Mouse (Mus musculus): ENCODE measurements around the gene Dnajc3. TPM values are rescaled to one million over a fixed set of nuclear protein-coding genes. Genes with fewer than 3 reads are reported as not detected.

Gene Dnajc3
- polyA plus RNA-seq, 1 experiment from 2014 or later = 32.8 TPM

DNA sequence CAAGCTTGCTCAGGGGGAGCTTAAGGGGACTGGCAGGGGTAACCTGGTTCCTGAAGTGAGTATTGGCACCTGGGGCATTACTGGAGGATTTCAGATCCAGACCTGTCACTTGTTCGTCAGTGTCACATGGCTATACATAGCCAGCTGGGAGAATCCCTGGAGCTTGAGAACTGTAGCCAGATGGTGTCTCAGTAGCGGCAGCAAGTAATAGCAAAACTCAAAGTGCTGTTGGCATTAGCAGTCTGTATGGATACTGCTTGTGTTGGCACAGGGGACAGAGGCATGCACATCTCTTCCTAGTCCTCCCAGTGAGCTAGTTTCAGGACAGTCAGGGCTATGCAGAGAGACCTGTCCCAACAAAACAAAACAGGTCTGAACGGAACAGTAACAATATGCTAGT, 20.2 kb downstream of the Dnajc3 start:
- Histone ChIP-seq H3K36me3 (ENCODE audit: control insufficient read depth, insufficient read depth, low read length) (peaks cover 24% of the 10 kb centered on the region), H3K27me3 (ENCODE audit: control insufficient read depth, insufficient read depth, low read length) (no peaks in the 10 kb centered on the region), H3K4me2 (no peak overlapping the region), H3K9me3 (replicated peaks; ENCODE audit: control insufficient read depth, low read length) (no peaks in the 10 kb centered on the region), H3K4me3 (ENCODE audit: low read depth, low read length) (no peak overlapping the region), H3K27ac (ENCODE audit: low read depth, low read length) (no peak overlapping the region), H3K9ac (ENCODE audit: low read depth, low read length) (no peak overlapping the region), H3K4me1 (ENCODE audit: control insufficient read depth, insufficient read depth, low read length) (no peaks in the 10 kb centered on the region)
- 83% methylated on average over 3 of the region's 3 CpGs for WGBS (ENCODE audit: insufficient replicate concordance)
- ATAC-seq (replicated peaks; ENCODE audit: insufficient number of reproducible peaks, low FRiP score, low TSS enrichment) = no peak

DNA sequence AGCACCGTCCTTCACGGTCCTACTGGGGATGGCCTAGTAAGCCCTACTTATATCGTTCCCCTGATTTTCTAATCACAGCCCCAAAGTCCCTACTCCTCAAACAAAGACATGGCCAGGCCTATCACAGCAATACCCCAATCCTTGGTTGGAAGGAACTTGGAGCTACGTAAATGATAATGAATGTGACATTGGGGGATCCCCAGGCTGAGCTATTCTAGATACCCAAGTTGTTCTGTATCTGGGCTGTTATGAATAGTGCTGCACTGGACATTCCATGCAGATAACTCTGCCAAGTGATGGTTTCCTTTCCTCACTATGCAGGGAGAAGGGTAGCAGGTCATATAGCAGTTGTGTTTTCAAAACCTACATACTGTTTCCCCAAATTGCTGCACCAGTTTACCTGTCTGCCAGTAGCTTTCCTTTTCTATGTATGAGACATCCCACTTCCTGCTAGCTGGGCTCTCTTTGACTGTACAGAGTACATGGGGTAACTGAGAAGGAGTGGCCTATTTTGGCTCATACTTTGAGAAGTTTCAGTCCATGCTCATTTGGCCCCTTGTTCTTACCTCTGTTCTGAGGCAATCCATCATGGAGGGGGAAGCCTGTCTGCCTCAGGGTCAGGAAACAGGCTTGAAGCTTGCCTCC, 27.7 kb downstream of the Dnajc3 start:
- H3K36me3 ChIP-seq (ENCODE audit: control insufficient read depth, insufficient read depth, low read length) = peaks cover 18% of the 10 kb centered on the region

DNA sequence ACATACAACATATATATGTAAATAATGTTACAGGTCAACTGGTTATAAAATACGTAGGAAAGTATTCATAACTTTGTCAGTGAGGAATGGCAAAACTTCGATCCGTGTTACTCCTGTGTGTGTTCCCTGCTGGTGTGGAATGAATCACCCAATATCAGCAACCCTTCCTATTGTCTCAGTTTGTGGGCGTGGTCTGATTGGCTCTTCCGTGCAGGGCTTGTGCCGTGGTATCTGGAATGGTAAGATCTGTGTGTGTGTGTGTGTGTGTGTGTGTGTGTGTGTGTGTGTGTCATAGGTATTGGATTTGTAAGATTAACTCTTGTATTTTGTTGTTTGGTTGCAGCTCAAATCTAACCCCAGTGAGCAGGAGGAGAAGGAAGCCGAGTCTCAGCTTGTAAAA, 29.9 kb downstream of the Dnajc3 start:
- Histone ChIP-seq H3K9ac (ENCODE audit: low read depth, low read length) (no peak overlapping the region), H3K36me3 (ENCODE audit: control insufficient read depth, insufficient read depth, low read length) (peaks cover 20% of the 10 kb centered on the region), H3K4me3 (ENCODE audit: low read depth, low read length) (no peak overlapping the region), H3K27me3 (ENCODE audit: control insufficient read depth, insufficient read depth, low read length) (no peaks in the 10 kb centered on the region), H3K4me2 (no peak overlapping the region), H3K9me3 (replicated peaks; ENCODE audit: control insufficient read depth, low read length) (no peaks in the 10 kb centered on the region), H3K27ac (ENCODE audit: low read depth, low read length) (no peak overlapping the region), H3K4me1 (ENCODE audit: control insufficient read depth, insufficient read depth, low read length) (no peaks in the 10 kb centered on the region)
- 79% methylated on average over 7 of the region's 7 CpGs for WGBS (ENCODE audit: insufficient replicate concordance)
- ATAC-seq (replicated peaks; ENCODE audit: insufficient number of reproducible peaks, low FRiP score, low TSS enrichment) = no peak

More for the DNA sequence above, 27.7 kb downstream of the Dnajc3 start:
- Histone ChIP-seq H3K4me2 (no peak overlapping the region), H3K27ac (ENCODE audit: low read depth, low read length) (no peak overlapping the region), H3K9ac (ENCODE audit: low read depth, low read length) (no peak overlapping the region), H3K4me3 (ENCODE audit: low read depth, low read length) (no peak overlapping the region), H3K9me3 (replicated peaks; ENCODE audit: control insufficient read depth, low read length) (no peaks in the 10 kb centered on the region), H3K4me1 (ENCODE audit: control insufficient read depth, insufficient read depth, low read length) (no peaks in the 10 kb centered on the region), H3K27me3 (ENCODE audit: control insufficient read depth, insufficient read depth, low read length) (no peaks in the 10 kb centered on the region)
- no peak for ATAC-seq (replicated peaks; ENCODE audit: insufficient number of reproducible peaks, low FRiP score, low TSS enrichment)
- 90% methylated on average over 4 of the region's 4 CpGs for WGBS (ENCODE audit: insufficient replicate concordance)

DNA sequence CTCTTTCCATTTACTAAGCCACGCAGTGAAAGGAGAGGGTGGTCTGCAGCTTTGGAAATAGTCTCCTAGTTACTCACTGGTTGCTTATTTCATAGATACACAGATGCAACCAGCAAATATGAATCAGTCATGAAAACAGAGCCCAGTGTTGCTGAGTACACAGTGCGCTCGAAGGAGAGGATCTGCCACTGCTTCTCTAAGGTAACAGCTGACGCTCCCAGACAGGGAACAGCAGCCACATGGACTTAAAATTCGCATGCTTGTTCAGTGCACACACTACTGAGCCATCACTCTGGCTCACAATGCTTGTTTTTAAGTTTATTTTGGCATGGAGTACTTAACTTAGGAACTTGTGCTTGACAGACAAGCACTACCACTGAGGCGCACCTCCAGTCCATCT, 34.5 kb downstream of the Dnajc3 start:
- Histone ChIP-seq H3K4me2 (no peak overlapping the region), H3K4me3 (ENCODE audit: low read depth, low read length) (no peak overlapping the region), H3K4me1 (ENCODE audit: control insufficient read depth, insufficient read depth, low read length) (no peaks in the 10 kb centered on the region), H3K27me3 (ENCODE audit: control insufficient read depth, insufficient read depth, low read length) (no peaks in the 10 kb centered on the region), H3K9ac (ENCODE audit: low read depth, low read length) (no peak overlapping the region), H3K36me3 (ENCODE audit: control insufficient read depth, insufficient read depth, low read length) (peaks cover 24% of the 10 kb centered on the region), H3K9me3 (replicated peaks; ENCODE audit: control insufficient read depth, low read length) (no peaks in the 10 kb centered on the region), H3K27ac (ENCODE audit: low read depth, low read length) (no peak overlapping the region)
- no peak for ATAC-seq (replicated peaks; ENCODE audit: insufficient number of reproducible peaks, low FRiP score, low TSS enrichment)
- 93% methylated on average over 6 of the region's 6 CpGs for WGBS (ENCODE audit: insufficient replicate concordance)

DNA sequence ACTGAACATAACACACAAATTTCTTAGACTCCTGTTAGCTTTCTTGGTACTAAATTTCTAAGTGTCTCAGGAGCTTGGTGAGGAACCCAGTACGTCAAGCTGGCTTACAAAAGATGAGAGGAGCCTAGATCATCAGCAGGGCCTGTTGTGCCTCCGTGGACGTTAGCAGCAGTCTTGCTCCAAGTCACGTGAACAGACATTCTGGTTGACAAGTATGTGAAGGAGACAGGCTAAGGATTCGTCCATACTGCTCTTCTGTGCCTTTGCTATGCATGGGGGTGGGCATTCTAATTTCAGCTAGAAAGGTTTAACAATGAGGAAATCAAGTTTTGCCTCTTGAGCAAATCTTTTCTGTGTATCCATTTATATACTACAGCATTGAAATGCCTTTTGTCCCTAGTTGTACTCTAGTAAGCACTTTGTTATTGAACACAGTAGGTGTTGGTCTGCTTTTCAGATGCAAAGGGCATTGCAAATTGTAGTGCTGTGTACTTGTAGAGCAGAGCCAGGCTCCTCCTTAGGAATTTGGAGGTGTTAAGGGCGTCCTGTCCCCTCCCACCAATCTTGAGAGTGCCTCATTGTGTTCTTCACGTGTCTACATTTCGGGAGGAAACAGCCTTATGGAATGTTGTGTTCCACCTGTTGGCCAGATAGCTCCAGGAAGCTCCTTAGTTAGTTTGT, 39.5 kb downstream of the Dnajc3 start:
- peaks cover 17% of the 10 kb centered on the region for H3K36me3 ChIP-seq (ENCODE audit: control insufficient read depth, insufficient read depth, low read length)
- no peak overlapping the region for H3K4me3 ChIP-seq (ENCODE audit: low read depth, low read length)
- WGBS (ENCODE audit: insufficient replicate concordance) = 77% methylated on average over 8 of the region's 8 CpGs
- H3K9ac ChIP-seq (ENCODE audit: low read depth, low read length) = no peak overlapping the region
- no peaks in the 10 kb centered on the region for H3K27me3 ChIP-seq (ENCODE audit: control insufficient read depth, insufficient read depth, low read length)
- no peaks in the 10 kb centered on the region for H3K4me1 ChIP-seq (ENCODE audit: control insufficient read depth, insufficient read depth, low read length)
- H3K4me2 ChIP-seq = no peak overlapping the region
- no peaks in the 10 kb centered on the region for H3K9me3 ChIP-seq (replicated peaks; ENCODE audit: control insufficient read depth, low read length)
- no peak overlapping the region for H3K27ac ChIP-seq (ENCODE audit: low read depth, low read length)
- ATAC-seq (replicated peaks; ENCODE audit: insufficient number of reproducible peaks, low FRiP score, low TSS enrichment) = no peak

DNA sequence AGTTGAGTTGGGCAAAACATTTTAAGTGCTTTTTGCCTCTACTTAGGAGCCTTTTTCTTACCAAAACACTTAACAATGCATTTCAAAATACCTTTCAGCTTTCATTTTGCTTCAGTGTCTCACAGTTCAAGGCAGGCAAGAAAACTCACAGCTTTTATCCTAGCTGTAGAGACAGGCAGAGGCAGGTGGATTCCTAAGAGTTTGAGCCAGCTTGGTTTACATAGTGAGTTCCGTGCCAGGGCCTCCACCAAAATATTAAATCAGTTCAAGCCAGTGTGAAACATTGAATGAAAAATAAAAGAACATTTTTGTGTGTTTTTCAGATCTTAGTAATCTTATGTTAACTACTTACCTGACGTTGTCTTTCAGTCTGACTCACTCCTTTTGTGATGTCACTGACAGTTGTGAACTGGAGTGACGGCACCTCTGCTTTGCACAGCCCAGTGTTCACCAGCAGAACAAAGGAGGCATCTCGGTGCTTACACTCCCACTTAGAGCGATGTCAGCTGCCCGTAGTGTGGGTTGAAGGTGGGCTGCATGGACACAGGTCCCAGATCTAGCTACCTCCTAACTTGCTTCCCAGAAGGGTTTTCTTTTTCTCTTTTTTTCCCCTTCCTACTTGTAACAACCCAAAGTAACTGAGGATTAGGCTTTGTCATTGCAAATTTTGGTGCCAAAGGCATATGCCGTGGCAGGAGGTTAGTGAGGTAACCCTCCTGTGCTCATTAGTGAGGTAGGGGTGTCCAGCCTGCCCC, 42.0 kb downstream of the Dnajc3 start:
- H3K4me2 ChIP-seq = no peak overlapping the region
- no peak overlapping the region for H3K27ac ChIP-seq (ENCODE audit: low read depth, low read length)
- H3K9ac ChIP-seq (ENCODE audit: low read depth, low read length) = no peak overlapping the region
- ATAC-seq (replicated peaks; ENCODE audit: insufficient number of reproducible peaks, low FRiP score, low TSS enrichment) = no peak
- no peaks in the 10 kb centered on the region for H3K4me1 ChIP-seq (ENCODE audit: control insufficient read depth, insufficient read depth, low read length)
- H3K4me3 ChIP-seq (ENCODE audit: low read depth, low read length) = no peak overlapping the region
- H3K36me3 ChIP-seq (ENCODE audit: control insufficient read depth, insufficient read depth, low read length) = peaks cover 11% of the 10 kb centered on the region
- no peaks in the 10 kb centered on the region for H3K27me3 ChIP-seq (ENCODE audit: control insufficient read depth, insufficient read depth, low read length)
- 76% methylated on average over 7 of the region's 7 CpGs for WGBS (ENCODE audit: insufficient replicate concordance)
- no peaks in the 10 kb centered on the region for H3K9me3 ChIP-seq (replicated peaks; ENCODE audit: control insufficient read depth, low read length)

DNA sequence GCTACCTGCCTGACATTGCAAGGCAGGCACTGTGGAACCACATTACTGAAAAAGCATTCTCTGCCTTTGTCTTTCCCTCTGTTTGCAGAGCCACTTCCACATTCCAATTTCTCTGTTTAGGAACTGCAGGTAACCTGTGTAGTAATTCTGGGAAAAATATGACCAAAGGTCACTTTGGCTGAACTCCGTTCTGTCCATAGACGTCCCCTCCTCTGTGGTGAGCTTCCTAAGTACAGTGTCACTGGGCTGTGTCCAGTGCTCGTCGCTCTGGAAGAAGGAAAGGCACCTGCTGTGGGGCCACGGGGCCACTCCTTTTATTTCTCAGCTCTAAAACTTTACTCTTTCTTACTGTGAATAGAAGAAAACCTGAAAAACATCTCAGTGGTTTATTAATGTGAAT, 42.6 kb downstream of the Dnajc3 start:
- H3K27me3 ChIP-seq (ENCODE audit: control insufficient read depth, insufficient read depth, low read length) = no peaks in the 10 kb centered on the region
- no peak overlapping the region for H3K4me2 ChIP-seq
- H3K4me3 ChIP-seq (ENCODE audit: low read depth, low read length) = no peak overlapping the region
- H3K36me3 ChIP-seq (ENCODE audit: control insufficient read depth, insufficient read depth, low read length) = peaks cover 11% of the 10 kb centered on the region
- ATAC-seq (replicated peaks; ENCODE audit: insufficient number of reproducible peaks, low FRiP score, low TSS enrichment) = no peak
- H3K4me1 ChIP-seq (ENCODE audit: control insufficient read depth, insufficient read depth, low read length) = no peaks in the 10 kb centered on the region
- H3K27ac ChIP-seq (ENCODE audit: low read depth, low read length) = no peak overlapping the region
- no peak overlapping the region for H3K9ac ChIP-seq (ENCODE audit: low read depth, low read length)
- no peaks in the 10 kb centered on the region for H3K9me3 ChIP-seq (replicated peaks; ENCODE audit: control insufficient read depth, low read length)
- WGBS (ENCODE audit: insufficient replicate concordance) = 85% methylated on average over 5 of the region's 5 CpGs

DNA sequence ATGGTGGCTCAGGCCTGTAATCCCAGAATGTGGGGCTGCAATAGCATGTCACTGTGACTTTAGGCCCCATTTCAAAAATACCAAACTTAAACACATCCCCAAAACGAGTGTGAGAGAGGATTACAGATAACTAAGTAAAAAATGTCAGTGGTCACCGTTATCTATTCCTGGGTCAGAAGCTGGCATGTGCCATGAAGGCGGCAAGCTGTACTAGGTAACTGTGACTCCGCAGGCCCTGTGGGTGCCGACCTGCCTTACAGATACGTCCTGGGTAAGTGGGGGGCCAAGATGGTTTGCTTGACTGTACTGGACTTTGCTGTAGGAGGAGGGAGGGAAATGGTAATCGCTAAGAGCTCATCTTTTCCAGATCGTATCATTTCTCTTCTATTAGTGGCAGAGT, 43.1 kb downstream of the Dnajc3 start:
- no peak overlapping the region for H3K4me2 ChIP-seq
- no peaks in the 10 kb centered on the region for H3K27me3 ChIP-seq (ENCODE audit: control insufficient read depth, insufficient read depth, low read length)
- no peak for ATAC-seq (replicated peaks; ENCODE audit: insufficient number of reproducible peaks, low FRiP score, low TSS enrichment)
- H3K27ac ChIP-seq (ENCODE audit: low read depth, low read length) = no peak overlapping the region
- 76% methylated on average over 8 of the region's 8 CpGs for WGBS (ENCODE audit: insufficient replicate concordance)
- no peaks in the 10 kb centered on the region for H3K4me1 ChIP-seq (ENCODE audit: control insufficient read depth, insufficient read depth, low read length)
- no peak overlapping the region for H3K9ac ChIP-seq (ENCODE audit: low read depth, low read length)
- H3K36me3 ChIP-seq (ENCODE audit: control insufficient read depth, insufficient read depth, low read length) = peaks cover 11% of the 10 kb centered on the region
- H3K9me3 ChIP-seq (replicated peaks; ENCODE audit: control insufficient read depth, low read length) = no peaks in the 10 kb centered on the region
- H3K4me3 ChIP-seq (ENCODE audit: low read depth, low read length) = no peak overlapping the region
